Mouse (Mus musculus): ENCODE results near the gene Tymp.

Tymp gene

DNA sequence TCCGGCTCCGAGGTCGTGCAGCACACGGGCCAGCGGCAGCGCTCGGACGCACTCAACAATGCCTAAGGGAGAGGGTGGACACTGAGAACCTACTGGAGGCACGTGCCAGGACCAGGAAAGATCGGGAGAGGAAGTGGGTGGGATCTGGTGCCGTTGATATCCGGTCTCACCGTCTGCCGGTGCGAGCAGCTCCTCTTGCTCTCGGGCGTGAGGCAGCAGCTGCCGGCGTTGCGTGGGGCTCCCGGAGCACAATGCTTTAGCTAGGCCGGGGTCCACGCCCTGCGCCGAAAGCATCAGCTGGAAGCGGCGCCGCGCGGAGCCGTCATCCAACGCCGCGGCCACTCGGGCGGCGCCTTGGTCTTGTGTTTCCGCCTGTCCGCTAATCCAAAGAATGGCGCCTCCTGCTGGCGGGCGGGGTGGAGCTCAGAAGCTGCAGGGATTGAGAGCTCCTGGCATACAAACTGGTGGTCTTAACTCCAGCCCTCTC is 3.0 kb downstream of the Tymp start, which contains the start of gene Sco2:
TSS of gene Sco2 (minus strand) at position 85 of the 487 bp plus-strand sequence.
- peak; percentile 96 for DNase-seq

DNA sequence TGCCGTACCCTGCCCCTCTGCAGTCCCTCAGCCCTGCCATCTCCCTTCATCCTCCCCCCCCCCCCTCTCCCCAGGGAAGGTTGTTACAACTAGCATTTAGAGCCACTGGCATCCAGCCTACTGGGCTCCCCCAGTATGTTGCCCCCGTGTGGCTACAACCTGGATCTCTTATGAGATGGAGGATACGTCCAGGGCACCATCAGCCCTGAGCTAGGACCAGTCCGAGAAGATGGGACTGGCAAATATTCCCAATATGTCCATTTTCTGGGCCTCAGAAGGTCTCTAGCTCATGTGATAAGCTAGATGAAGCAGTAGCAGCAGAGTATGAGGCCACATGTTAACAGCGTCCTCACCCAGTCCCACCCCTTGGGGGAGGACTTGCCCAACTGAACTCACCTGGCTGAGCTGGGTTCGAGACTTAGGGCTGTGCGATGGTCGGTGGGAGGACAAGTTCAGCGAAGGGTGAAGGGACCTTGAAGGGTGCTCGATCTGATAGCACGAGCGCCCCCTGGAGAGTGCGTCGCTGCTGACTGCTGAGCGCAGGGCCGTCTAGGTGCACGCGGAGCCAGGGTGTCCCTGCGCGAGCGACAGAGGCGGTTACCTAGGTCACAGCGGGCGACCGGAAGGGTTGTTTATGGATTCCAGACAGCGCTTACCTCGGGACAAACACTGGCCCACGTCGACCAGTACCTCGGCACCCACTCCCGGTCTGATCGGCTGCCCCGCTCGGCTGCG is 3.6 kb downstream of the Tymp start:
- DNase-seq: peak; percentile 79

DNA sequence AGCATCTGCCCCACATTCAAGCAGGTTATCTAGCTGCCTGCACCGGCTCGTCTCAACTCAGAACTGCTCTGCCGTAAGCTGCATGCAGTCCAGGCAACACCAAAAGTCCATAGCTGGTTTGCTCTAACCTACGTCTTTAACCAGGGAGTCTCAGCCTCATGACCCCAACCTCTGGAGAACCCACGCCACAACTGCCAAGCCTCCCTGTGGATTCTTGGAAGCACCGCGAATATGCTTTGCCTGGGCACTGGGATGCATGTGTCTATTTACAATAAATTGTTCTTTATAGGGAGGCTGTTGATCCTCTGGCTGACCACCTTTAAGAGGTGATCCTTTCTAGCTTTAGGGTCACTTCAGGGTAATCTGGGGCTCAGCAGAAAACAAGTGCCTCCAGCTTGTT is 4.3 kb downstream of the Tymp start:
- DNase-seq: no peak

GRCm38 (mm10) chr15:89372068-89372467 is 4.8 kb downstream of the Tymp start:
- DNase-seq: no peak

DNA sequence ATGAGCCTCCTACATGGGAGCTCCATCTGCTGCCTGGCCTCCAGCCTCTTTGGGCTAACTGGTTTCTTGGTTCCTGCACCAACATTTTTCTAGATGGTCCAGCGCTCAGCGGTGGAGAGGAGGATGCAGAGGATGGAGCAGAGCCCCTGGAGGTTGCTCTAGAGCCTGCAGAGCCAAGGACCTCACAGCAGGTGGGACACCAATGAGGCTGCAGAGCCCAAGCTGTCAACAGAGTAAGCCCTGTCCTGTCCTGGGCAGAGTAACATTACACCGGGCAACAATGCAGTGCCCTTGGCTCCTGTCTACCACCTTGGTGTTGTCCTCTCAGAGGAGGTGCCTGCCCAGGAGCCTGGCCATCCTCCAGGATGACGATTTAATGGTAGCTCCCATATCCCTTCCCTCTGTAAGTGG is 11.7 kb downstream of the Tymp start:
- peak; percentile 87 for DNase-seq

DNA sequence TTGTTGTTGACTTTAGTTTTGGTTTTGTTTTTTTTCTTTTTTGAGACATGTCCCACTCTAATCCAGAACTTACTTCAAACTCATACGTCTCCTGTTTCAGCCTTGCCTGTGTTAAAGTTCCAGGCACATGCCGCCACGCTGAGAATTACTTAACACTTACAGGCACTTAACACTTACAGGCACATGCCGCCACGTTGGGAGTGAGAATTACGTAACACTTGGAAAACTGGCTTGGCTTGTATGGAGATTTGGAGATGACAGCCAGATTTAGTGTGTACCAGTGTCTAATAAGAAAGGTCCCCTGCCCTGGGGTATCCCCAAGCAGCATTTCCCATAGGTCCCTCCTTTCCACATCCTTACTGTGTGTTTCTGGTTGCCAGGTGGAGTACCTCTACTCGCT is 13.8 kb downstream of the Tymp start:
- DNase-seq: no peak

DNA sequence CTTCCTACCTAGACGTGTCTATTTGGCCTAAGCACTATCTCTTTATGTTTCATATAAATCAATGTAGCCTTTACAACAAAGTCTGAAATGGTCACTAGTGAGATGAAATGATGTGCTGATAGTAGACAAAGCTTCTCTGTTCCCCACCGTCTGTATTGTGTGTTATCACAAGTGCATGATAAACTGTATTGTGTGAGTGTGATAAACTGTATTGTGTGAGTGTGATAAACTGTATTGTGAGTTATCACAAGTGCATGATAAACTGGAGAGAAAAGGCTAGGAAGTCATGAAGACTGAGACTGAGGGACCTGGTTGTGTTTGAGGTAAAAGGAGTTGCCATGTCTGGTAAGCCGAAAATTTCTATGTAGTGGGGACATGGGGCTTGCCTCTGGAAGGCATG is 18.1 kb downstream of the Tymp start:
- no peak for DNase-seq

DNA sequence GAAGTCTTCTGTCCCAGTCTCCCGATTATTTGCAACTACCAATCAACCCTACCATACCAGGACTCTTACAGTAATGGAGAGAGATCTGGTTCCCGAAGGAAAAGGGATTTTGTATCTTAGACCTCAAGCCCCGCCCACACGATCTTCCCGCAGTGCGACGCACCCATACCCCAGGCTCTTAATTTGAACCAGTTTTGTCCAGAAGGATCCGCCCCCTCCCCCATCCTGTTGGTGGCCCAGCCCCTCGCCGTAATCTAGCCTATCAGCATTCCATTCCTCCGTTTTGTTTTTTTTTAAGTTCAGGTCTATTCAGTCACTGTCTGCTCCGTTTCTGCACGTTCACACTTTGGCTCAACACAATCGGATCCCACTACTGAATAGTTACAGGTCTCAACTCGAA is 20.5 kb downstream of the Tymp start:
- no peak for DNase-seq

- DNase-seq: peak; percentile 93
Observed at GRCm38 (mm10) chr15:89355241-89356187, 21.3 kb downstream of the Tymp start, which contains the start of the genes Lmf2 and Ncaph2. Gene Lmf2 (minus strand): TSS chr15:89355659. Gene Ncaph2 (plus strand): TSS chr15:89355719.

DNA sequence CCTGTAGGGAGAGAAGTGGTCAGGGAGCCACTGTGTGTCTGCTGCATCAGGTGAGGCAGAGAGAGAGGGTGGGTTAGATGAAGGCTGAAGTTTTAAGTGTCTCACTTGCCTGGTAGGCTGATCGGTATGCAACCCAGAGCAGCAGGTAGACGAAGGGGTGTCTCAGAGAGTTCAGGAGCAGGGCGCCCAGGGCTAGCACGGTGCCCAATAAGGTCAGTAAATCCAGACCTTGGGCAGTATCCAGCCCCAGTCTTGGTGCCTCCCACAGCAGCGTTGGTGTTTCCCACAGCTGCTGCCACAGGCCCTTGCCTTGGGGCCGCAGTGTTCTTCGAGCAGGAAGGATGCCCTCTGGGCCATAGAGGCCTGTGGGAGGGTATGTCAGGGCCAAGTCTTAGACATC is 22.4 kb downstream of the Tymp start:
- no peak for DNase-seq

DNA sequence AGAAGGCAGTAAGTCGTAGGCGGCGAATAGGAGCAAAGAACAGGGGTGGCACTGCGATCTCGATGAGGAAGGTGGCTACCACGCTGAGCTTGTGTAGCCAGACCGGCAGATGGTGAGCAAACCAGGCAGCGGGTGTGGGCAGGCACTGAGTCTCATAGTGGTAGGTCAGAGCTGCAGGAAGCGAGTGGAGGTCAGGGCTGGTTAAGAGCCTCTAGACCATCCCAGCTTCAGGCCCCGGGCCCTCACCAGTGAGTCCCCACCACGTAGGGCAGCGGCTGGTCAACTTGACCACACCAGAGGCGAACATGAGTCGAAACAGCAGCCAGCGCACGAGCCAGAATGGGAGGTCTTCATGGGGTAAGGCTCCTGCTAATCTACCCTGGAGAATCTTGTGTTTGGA is 23.0 kb downstream of the Tymp start:
- DNase-seq: no peak

GRCm38 (mm10) chr15:89352795-89353194 is 24.0 kb downstream of the Tymp start:
- DNase-seq: no peak

DNA sequence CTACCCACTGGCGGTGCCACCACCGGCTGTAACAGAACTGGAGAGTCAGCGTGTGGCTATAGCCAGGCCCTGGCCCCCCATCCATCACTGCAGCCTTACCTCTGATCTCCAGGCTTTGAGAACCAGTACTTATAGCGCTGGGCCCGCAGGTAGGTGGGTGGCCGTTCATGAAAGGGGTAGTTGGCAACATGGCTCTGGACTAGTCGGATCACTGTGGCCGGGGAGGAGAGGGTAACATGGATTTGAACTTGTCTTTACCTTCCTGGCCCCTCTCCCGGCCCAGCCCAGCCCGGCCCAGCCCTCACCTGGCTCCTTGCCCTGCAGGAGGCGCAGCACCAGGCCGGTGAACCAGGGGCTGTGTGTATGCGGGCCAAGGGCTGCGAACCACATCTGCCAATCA is 24.8 kb downstream of the Tymp start:
- DNase-seq: no peak

GRCm38 (mm10) chr15:89351302-89351701 is 25.5 kb downstream of the Tymp start:
- no peak for DNase-seq

DNA sequence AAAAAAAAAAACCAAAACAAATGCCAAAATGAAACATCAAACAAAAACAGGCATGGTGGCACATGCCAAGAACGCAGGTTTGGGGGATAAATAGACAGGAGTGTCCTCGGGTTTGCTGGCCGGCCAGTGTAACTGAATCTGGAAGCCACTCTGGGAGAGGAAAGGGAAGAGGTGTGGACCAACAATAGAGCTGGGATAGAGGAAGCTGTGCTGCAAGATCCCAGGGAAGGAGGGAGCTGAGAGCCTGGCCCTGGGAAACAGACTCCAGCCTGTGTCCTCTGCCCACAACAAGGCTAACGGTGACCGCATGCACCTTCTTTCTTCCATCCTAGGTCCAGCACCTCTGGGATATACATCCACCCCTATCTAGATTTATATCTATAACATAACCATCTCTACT is 26.4 kb downstream of the Tymp start:
- DNase-seq: no peak

- DNase-seq: no peak
Observed at GRCm38 (mm10) chr15:89343325-89343724, 33.5 kb downstream of the Tymp start.

GRCm38 (mm10) chr15:89341678-89342077 is 35.2 kb downstream of the Tymp start:
- no peak for DNase-seq

GRCm38 (mm10) chr15:89340136-89340535 is 36.7 kb downstream of the Tymp start:
- DNase-seq: no peak

- no peak for DNase-seq
Observed at GRCm38 (mm10) chr15:89339696-89340095, 37.1 kb downstream of the Tymp start.

- no peak for DNase-seq
Observed at GRCm38 (mm10) chr15:89336422-89336821, 40.4 kb downstream of the Tymp start.

DNA sequence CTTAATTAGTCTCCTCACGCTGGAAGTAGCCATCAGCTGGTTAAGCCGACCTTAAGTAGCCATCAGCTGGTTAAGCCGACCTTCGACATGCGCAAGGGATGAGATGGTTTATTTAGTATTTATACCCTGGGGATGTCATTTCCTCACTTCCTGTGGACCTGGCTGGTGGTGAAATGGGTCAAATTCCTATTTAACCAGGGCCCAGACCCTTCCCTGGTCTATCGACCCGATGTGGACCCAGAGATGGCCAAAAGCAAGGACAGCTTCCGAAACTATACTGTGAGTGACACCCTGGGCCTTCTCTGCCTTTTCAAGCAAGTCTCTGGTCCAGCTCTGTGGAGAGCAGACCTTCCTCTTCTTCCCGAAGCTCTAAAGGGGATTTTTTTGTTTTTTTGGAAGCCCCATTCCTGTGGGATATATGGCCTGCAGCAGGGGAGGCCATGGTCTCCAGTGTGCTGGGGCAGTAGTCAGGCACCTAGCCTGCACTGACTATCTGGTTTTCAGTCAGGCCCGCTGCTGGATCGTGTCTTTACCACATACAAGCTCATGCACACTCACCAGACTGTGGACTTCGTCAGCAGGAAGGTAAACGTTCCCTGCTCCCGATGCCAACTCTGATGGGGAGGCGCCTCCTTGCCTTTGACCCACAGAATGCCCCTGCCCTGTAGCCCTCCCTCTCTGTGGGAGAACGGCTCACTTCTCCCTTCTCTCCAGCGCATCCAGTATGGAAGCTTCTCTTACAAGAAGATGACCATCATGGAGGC is 41.9 kb downstream of the Tymp start:
- DNase-seq: no peak

DNA sequence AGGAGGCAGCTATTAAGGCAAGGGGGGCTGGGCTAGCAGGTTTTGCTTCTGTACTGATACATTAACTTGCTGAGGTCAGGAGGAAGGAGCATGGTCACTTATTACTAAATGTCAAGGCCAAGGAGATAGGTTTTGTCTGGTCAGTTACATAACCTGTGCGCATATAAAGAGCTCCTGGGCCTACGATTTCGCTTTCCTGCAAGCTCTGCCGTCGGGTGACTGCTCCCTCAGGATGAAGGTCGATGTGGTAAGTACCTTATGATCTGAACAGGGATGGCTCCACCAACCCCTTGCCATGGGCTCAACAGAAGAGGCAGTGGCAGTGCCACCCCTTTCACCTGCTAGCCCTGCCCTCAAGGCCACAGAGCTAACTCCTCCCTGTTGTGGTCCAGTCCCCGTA is 42.6 kb downstream of the Tymp start, which contains the start of gene Miox:
TSS of gene Miox (plus strand) at position 128 of the 400 bp plus-strand sequence.
- DNase-seq: no peak

DNA sequence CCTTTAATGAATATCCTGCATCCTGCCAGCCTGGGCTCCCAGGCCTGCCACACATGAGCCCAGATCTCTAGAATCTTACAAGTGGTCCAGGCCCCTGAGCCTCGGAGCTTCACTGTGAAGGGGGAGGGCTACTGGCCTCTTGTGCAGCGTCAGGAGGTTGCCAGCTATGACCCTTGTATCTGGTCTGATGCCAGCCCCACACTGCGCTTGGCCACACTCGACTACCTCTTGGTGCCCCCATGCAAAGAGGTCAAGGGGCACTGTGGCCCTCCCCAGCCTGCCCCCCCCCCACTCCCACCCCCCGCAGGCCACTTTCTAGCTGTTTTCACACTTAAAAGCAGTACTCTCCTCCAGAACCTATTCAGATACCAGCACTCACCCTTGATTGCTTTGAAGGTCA is 50.4 kb downstream of the Tymp start:
- DNase-seq: no peak
